Mouse (Mus musculus) heart, embryonic 13.5 days (tissue): Measurements from ENCODE around the gene Acot6. TPM values are rescaled to one million over a fixed set of nuclear protein-coding genes. Genes with fewer than 3 reads are reported as not detected.
"Not testable (repeated sequence)": the region's sequence is repeated elsewhere in the genome, so short reads cannot be mapped to it uniquely, and the experiment has no call there.

ENCODE experiments used
- ATAC-seq: fragments of 200-750 bp; cut with Nextera tagmentation; 2 replicates; pipeline ENCODE4 v1.8.0; 2017; ENCODE audit warnings: moderate TSS enrichment; ENCODE audit not compliant: insufficient number of reproducible peaks, low FRiP score, low TSS enrichment; ENCODE audit errors: extremely low read depth
- H3K27ac ChIP-seq: fragments of 300-500 bp; sonication (generic); replicated peaks from 2 replicates; pipeline ENCODE4 v1.5.1; 2015; ENCODE audit warnings: moderate library complexity, mild to moderate bottlenecking, inconsistent platforms
- H3K27me3 ChIP-seq: fragments of 300-500 bp; sonication (generic); replicated peaks from 2 replicates; pipeline ENCODE4 v1.6.1; 2015; ENCODE audit warnings: mild to moderate bottlenecking, inconsistent platforms
- H3K36me3 ChIP-seq: fragments of 300-500 bp; sonication (generic); 2 replicates; pipeline ENCODE4 v1.6.1; 2015; ENCODE audit warnings: mild to moderate bottlenecking, inconsistent platforms
- H3K4me1 ChIP-seq: fragments of 300-500 bp; sonication (generic); 2 replicates; pipeline ENCODE4 v1.6.1; 2015; ENCODE audit warnings: inconsistent platforms
- H3K4me2 ChIP-seq: fragments of 300-500 bp; sonication (generic); 2 replicates; pipeline ENCODE4 v1.6.1; 2015; ENCODE audit warnings: inconsistent platforms, mild to moderate bottlenecking, moderate library complexity
- H3K4me3 ChIP-seq: fragments of 300-500 bp; sonication (generic); 2 replicates; pipeline ENCODE4 v1.5.1; 2015; ENCODE audit warnings: moderate library complexity, mild to moderate bottlenecking, inconsistent platforms
- H3K9ac ChIP-seq: fragments of 300-500 bp; sonication (generic); 2 replicates; pipeline ENCODE4 v1.6.1; 2015; ENCODE audit warnings: inconsistent platforms, mild to moderate bottlenecking, moderate library complexity
- H3K9me3 ChIP-seq: fragments of 300-500 bp; sonication (generic); 2 replicates; pipeline ENCODE4 v1.6.1; 2016; ENCODE audit warnings: inconsistent platforms
- WGBS: fragments of 180-500 bp; shearing (Covaris S2); methylation state at CpG from one replicate; pipeline ENCODE4 v1.1.7; 2015; ENCODE audit warnings: mixed read lengths; 5-methylcytosine and 5-hydroxymethylcytosine counted together
- polyA plus RNA-seq: library from polyadenylated mRNA; unstranded; fragments of >200 nt; fragmentation: Nextera tagmentation; extraction: Ambion mirVana; gene quantifications from 2 replicates; pipeline ENCODE4 v1.2.1, GENCODE M21; 2015

Gene Acot6
- polyA plus RNA-seq, 1 experiment from 2014 or later, result 0.71 TPM

GRCm38 (mm10) chr12:84067752-84068151, 32.7 kb upstream of the Acot6 start:
- no peak for ATAC-seq
- Histone ChIP-seq H3K9ac (no peak overlapping the region), H3K4me3 (no peak overlapping the region), H3K4me2 (no peak overlapping the region), H3K9me3 (0 out of 2 replicates have a peak, but pooled peaks cover 3% of the 10 kb centered on the region), H3K36me3 (no peaks in the 10 kb centered on the region), H3K27ac (no peak overlapping the region), H3K27me3 (peaks cover 55% of the 10 kb centered on the region), H3K4me1 (0 out of 2 replicates have a peak, but pooled peaks cover 3% of the 10 kb centered on the region)
- 69% methylated on average over 4 of the region's 4 CpGs for WGBS

- H3K4me2 ChIP-seq, result no peak overlapping the region
- H3K4me1 ChIP-seq, result 0 out of 2 replicates have a peak, but pooled peaks cover 3% of the 10 kb centered on the region
- ATAC-seq, result no peak
- no peak overlapping the region for H3K9ac ChIP-seq
- WGBS, result 60% methylated on average over 8 of the region's 8 CpGs
- H3K27me3 ChIP-seq, result peaks cover 55% of the 10 kb centered on the region
- H3K9me3 ChIP-seq, result 0 out of 2 replicates have a peak, but pooled peaks cover under 1% of the 10 kb centered on the region
- no peak overlapping the region for H3K27ac ChIP-seq
- H3K36me3 ChIP-seq, result no peaks in the 10 kb centered on the region
- no peak overlapping the region for H3K4me3 ChIP-seq
Observed at GRCm38 (mm10) chr12:84068296-84068695, 32.2 kb upstream of the Acot6 start.

GRCm38 (mm10) chr12:84068986-84069385, 31.5 kb upstream of the Acot6 start, which contains the start of gene Acot5:
TSS of gene Acot5 (plus strand) at chr12:84069325.
- no peak for ATAC-seq
- Histone ChIP-seq H3K9ac (peak within 1 kb of the TSS; percentile 71), H3K27me3 (peaks cover 55% of the 10 kb centered on the region), H3K4me2 (peak within 1 kb of the TSS; percentile 76), H3K36me3 (no peaks in the 10 kb centered on the region), H3K4me1 (0 out of 2 replicates have a peak, but pooled peaks cover 3% of the 10 kb centered on the region), H3K9me3 (no peaks in the 10 kb centered on the region), H3K27ac (no peak within 1 kb of the TSS), H3K4me3 (peak within 1 kb of the TSS; percentile 52)
- 44% methylated on average over 9 of the region's 9 CpGs for WGBS

- not testable (repeated sequence) for H3K9me3 ChIP-seq, H3K27ac ChIP-seq, H3K36me3 ChIP-seq, ATAC-seq, H3K4me1 ChIP-seq
- peak overlapping the region; percentile 76 for H3K4me2 ChIP-seq
- peak overlapping the region; percentile 52 for H3K4me3 ChIP-seq
- peak overlapping the region; percentile 71 for H3K9ac ChIP-seq
- WGBS, result 2% methylated on average over 49 of the region's 52 CpGs
- H3K27me3 ChIP-seq, result peaks cover 53% of the 10 kb centered on the region
Observed at GRCm38 (mm10) chr12:84069582-84069981, 30.9 kb upstream of the Acot6 start.

- 85% methylated on average over 2 of the region's 2 CpGs for WGBS
- Histone ChIP-seq H3K9ac (no peak overlapping the region), H3K9me3 (no peaks in the 10 kb centered on the region), H3K4me3 (no peak overlapping the region), H3K27me3 (peaks cover 47% of the 10 kb centered on the region), H3K4me2 (no peak overlapping the region), H3K27ac (no peak overlapping the region), H3K4me1 (0 out of 2 replicates have a peak, but pooled peaks cover 3% of the 10 kb centered on the region), H3K36me3 (no peaks in the 10 kb centered on the region)
- ATAC-seq, result no peak
Observed at GRCm38 (mm10) chr12:84071696-84072095, 28.8 kb upstream of the Acot6 start.

DNA sequence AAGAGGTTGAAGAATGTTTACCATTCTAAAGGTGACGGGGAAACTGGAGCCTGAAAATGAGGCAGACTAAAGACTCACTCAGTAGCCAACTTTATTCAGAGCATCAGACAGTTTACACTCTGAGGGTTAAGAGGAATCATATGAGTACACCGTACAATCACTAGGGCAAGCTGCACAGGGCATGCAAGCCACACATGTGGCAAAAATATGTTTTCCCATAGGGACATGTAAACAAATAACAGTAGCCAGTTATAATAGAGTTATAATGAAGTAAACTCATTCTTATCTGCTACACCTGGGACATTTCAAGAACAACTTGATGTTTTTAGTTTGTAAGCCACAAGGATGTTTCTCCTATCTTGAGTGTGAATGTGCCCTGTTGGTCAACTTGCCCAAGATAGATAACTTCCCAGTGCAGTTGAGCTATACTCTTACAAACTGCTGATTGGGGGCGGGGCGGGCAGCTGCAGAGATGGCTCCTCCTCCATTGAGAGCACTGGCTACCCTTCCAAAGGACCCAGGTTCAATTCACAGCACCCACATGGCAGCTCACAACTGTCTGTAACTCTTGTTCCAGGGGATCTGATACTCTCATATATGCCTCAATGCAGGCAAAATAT, 23.0 kb upstream of the Acot6 start:
- H3K4me3 ChIP-seq, result no peak overlapping the region
- H3K27me3 ChIP-seq, result no peaks in the 10 kb centered on the region; the same call in 1 of the 2 replicates
- no peaks in the 10 kb centered on the region for H3K36me3 ChIP-seq
- no peaks in the 10 kb centered on the region for H3K4me1 ChIP-seq
- no peak overlapping the region for H3K4me2 ChIP-seq
- no peaks in the 10 kb centered on the region for H3K9me3 ChIP-seq
- no peak overlapping the region for H3K27ac ChIP-seq
- no peak overlapping the region for H3K9ac ChIP-seq
- ATAC-seq, result no peak
- 79% methylated on average over 4 of the region's 4 CpGs for WGBS

DNA sequence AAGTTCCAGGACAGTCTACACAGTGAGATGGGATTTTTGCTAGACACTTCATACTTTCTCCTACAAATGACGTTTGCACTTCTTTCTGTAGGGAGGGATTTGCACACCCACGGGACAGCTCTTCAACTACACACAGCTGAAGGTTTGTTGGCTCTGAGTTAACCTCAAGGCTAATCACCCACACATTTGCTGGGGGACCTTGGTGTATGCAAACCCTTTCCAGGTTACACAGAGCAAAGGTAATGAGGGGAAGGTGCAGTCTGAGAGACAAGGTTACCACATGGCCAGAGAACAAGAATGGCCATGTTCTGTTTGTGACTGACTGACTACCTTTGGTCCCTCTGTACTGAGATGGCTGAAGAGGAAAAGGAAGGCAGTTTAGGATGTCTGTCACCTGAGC, 16.6 kb upstream of the Acot6 start:
- Histone ChIP-seq H3K4me3 (no peak overlapping the region), H3K27me3 (no peaks in the 10 kb centered on the region), H3K9ac (no peak overlapping the region), H3K4me2 (no peak overlapping the region), H3K9me3 (0 out of 2 replicates have a peak, but pooled peaks cover 7% of the 10 kb centered on the region), H3K4me1 (no peaks in the 10 kb centered on the region), H3K27ac (no peak overlapping the region), H3K36me3 (no peaks in the 10 kb centered on the region)
- WGBS, result 72% methylated on average over 2 of the region's 2 CpGs
- no peak for ATAC-seq

- Histone ChIP-seq H3K27ac (no peak overlapping the region), H3K4me1 (no peaks in the 10 kb centered on the region), H3K9me3 (peaks cover 12% of the 10 kb centered on the region; the same call in 1 of the 2 replicates), H3K36me3 (no peaks in the 10 kb centered on the region), H3K4me2 (no peak overlapping the region), H3K9ac (no peak overlapping the region), H3K27me3 (no peaks in the 10 kb centered on the region), H3K4me3 (no peak overlapping the region)
- 71% methylated on average over 4 of the region's 4 CpGs for WGBS
- ATAC-seq, result no peak
Observed at GRCm38 (mm10) chr12:84084581-84084980, 15.9 kb upstream of the Acot6 start.

GRCm38 (mm10) chr12:84094666-84095065, 5.8 kb upstream of the Acot6 start:
- WGBS, result 75% methylated on average over 5 of the region's 5 CpGs
- ATAC-seq, result not testable (repeated sequence)

DNA sequence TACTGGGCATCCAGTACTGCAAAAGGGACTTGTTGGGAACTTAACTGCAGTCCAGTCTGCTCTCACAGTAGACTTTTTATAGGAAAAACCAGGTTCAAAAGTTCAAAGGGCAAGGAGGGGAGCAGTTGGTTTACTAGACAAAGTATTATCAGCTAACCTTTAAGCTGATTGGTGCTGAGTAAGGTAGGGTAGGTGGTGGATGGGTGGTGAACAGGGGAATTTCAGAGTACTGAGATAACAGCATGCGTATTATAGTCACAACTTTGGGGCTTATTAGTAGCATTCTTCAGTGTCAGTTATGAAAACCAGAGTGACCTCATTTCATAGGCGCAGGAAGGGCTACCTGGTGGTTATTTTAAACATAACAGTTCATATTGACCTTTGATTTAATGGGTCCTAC, 849 bp upstream of the Acot6 start:
- Histone ChIP-seq H3K4me2 (no peak overlapping the region), H3K9ac (no peak overlapping the region), H3K4me1 (no peaks in the 10 kb centered on the region), H3K27me3 (no peaks in the 10 kb centered on the region), H3K27ac (no peak overlapping the region), H3K4me3 (no peak overlapping the region), H3K9me3 (no peaks in the 10 kb centered on the region), H3K36me3 (no peaks in the 10 kb centered on the region)
- 83% methylated on average over 2 of the region's 2 CpGs for WGBS
- no peak for ATAC-seq

More at GRCm38 (mm10) chr12:84094666-84095065, 5.8 kb upstream of the Acot6 start:
- not testable (repeated sequence) for H3K4me3 ChIP-seq, H3K9ac ChIP-seq, H3K4me1 ChIP-seq, H3K36me3 ChIP-seq, H3K27me3 ChIP-seq, H3K27ac ChIP-seq, H3K4me2 ChIP-seq
- peaks cover 35% of the 10 kb centered on the region for H3K9me3 ChIP-seq

- WGBS, result 82% methylated on average over 1 of the region's 1 CpGs
- Histone ChIP-seq H3K4me1 (no peaks in the 10 kb centered on the region), H3K27ac (no peak overlapping the region), H3K4me2 (peak overlapping the region; percentile 79), H3K36me3 (no peaks in the 10 kb centered on the region), H3K4me3 (peak overlapping the region; percentile 61; the same call in 1 of the 2 replicates), H3K9me3 (no peaks in the 10 kb centered on the region), H3K27me3 (no peaks in the 10 kb centered on the region), H3K9ac (no peak overlapping the region)
- no peak for ATAC-seq
Observed at GRCm38 (mm10) chr12:84100071-84100470, 383 bp upstream of the Acot6 start.

- Histone ChIP-seq H3K36me3 (no peaks in the 10 kb centered on the region), H3K4me1 (no peaks in the 10 kb centered on the region), H3K27me3 (no peaks in the 10 kb centered on the region), H3K9me3 (no peaks in the 10 kb centered on the region), H3K4me3 (peak overlapping the region; percentile 61), H3K27ac (no peak overlapping the region), H3K4me2 (peak overlapping the region; percentile 79), H3K9ac (peak overlapping the region; percentile 81)
- WGBS, result 51% methylated on average over 2 of the region's 2 CpGs
- ATAC-seq, result no peak
Observed at GRCm38 (mm10) chr12:84101493-84101845, 1.0 kb downstream of the Acot6 start.
